Mouse (Mus musculus) stomach, postnatal 0 days (tissue): ENCODE results near the gene Pdlim1.

Source experiments
- CTCF ChIP-seq: IDR thresholded peaks from 2 replicates; pipeline ENCODE4 v1.5.1; 2016; ENCODE audit warnings: antibody characterized with exemption, low read depth, mild to moderate bottlenecking, moderate library complexity
- EP300 ChIP-seq: optimal IDR thresholded peaks from 2 replicates; pipeline ENCODE3; 2016; ENCODE audit warnings: antibody characterized with exemption

- no peak for TF ChIP-seq CTCF
- TF ChIP-seq EP300: no peak
Observed at GRCm38 (mm10) chr19:40231074-40231738, 40.4 kb downstream of the Pdlim1 start.
